Mouse (Mus musculus) liver, embryonic 14.5 days (tissue): ENCODE measurements around the gene Mrps35. TPM values are rescaled to one million over a fixed set of nuclear protein-coding genes. Genes with fewer than 3 reads are reported as not detected.

Experiments used
- ATAC-seq: fragments of 200-750 bp; cut with Nextera tagmentation; 2 replicates; pipeline ENCODE4 v1.8.0; 2017; ENCODE audit warnings: moderate number of reproducible peaks, mild to moderate bottlenecking, moderate library complexity; ENCODE audit not compliant: insufficient read depth
- DNase-seq, 3 experiments: peaks; one replicate each; pipeline ENCODE4 v3.0.0-alpha.2; 2012 to 2013; ENCODE audit warnings: low read depth in 3 of 3, low spot score in 3 of 3
- H3K27ac ChIP-seq: fragments of 300-500 bp; sonication (generic); 2 replicates; pipeline ENCODE4 v1.5.1; 2014; ENCODE audit warnings: moderate library complexity, mild to moderate bottlenecking, control low read depth, inconsistent platforms
- H3K27me3 ChIP-seq: fragments of 300-500 bp; sonication (generic); 2 replicates; pipeline ENCODE4 v1.6.1; 2014; ENCODE audit warnings: mild to moderate bottlenecking, low read length, moderate library complexity; ENCODE audit not compliant: control insufficient read depth, insufficient read depth
- H3K36me3 ChIP-seq: fragments of 300-500 bp; sonication (generic); replicated peaks from 2 replicates; pipeline ENCODE4 v1.6.1; 2014; ENCODE audit warnings: low read depth; ENCODE audit not compliant: control insufficient read depth, insufficient read depth
- H3K4me1 ChIP-seq, 2 experiments: fragments of 200-500 bp in 1 of 2; fragments of 300-500 bp in 1 of 2; sonication (generic) in 1 of 2; replicated peaks; 2 replicates each; pipeline ENCODE4 v1.6.1; 2012 to 2014; ENCODE audit warnings: antibody characterized with exemption in 1 of 2, inconsistent platforms in 1 of 2, low read length in 1 of 2; ENCODE audit not compliant: control insufficient read depth in 2 of 2, insufficient read depth in 2 of 2
- H3K4me2 ChIP-seq: fragments of 300-500 bp; sonication (generic); 2 replicates; pipeline ENCODE4 v1.6.1; 2014; ENCODE audit warnings: low read depth, mild to moderate bottlenecking, control low read depth, moderate library complexity
- H3K4me3 ChIP-seq, 2 experiments: fragments of 200-500 bp in 1 of 2; fragments of 300-500 bp in 1 of 2; sonication (generic) in 1 of 2; 2 replicates each; pipeline ENCODE4 v1.5.1; 2012 to 2014; ENCODE audit warnings: low read depth in 2 of 2, low read length in 2 of 2, mild to moderate bottlenecking in 2 of 2, control low read depth in 1 of 2, inconsistent platforms in 1 of 2, moderate library complexity in 1 of 2; ENCODE audit not compliant: insufficient read depth in 1 of 2
- H3K9ac ChIP-seq: fragments of 300-500 bp; sonication (generic); replicated peaks from 2 replicates; pipeline ENCODE4 v1.6.1; 2014; ENCODE audit warnings: mild to moderate bottlenecking, control low read depth, moderate library complexity
- H3K9me3 ChIP-seq: fragments of 300-500 bp; sonication (generic); 2 replicates; pipeline ENCODE4 v1.6.1; 2016; ENCODE audit warnings: low read length, mixed read lengths; ENCODE audit not compliant: control insufficient read depth
- CTCF ChIP-seq: IDR thresholded peaks from 2 replicates; pipeline ENCODE4 v1.5.1; 2016; ENCODE audit warnings: antibody characterized with exemption, low read depth, control low read depth
- EP300 ChIP-seq: IDR thresholded peaks from 2 replicates; pipeline ENCODE4 v1.6.1; 2016; ENCODE audit warnings: antibody characterized with exemption, low read depth
- WGBS: fragments of 180-500 bp; shearing (Covaris S2); extraction: QIAGEN DNeasy Blood & Tissue Kit; methylation state at CpG from one replicate; pipeline ENCODE4 v1.1.7; 2014; ENCODE audit not compliant: insufficient replicate concordance; 5-methylcytosine and 5-hydroxymethylcytosine counted together
- polyA plus RNA-seq, 2 experiments: library from polyadenylated mRNA; depleted of rRNA in 1 of 2; stranded (reverse) in 1 of 2; unstranded in 1 of 2; fragments of >200 nt; fragmentation: Nextera tagmentation in 1 of 2; extraction: Ambion mirVana in 1 of 2; gene quantifications; 2 replicates each; pipeline versions ENCODE4 v1.2.1 to v1.2.3; 2012 to 2014

Mrps35 gene
- polyA plus RNA-seq (2012; rRNA removed) (3.9 and 20.1 TPM in 2 replicates), polyA plus RNA-seq (2014; fragmentation: Nextera tagmentation; extraction: Ambion mirVana) (60.9 and 61.4 TPM in 2 replicates)

GRCm38 (mm10) chr6:147042291-147043290 lies at the start of gene Mrps35:
Gene Mrps35 (plus strand): TSS chr6:147042764.
- peak; percentile 98 for ATAC-seq
- peak; percentile 72 to 79 (median 79) for DNase-seq

GRCm38 (mm10) chr6:146994236-146994635 lies 48.3 kb upstream of the Mrps35 start:
- no peak for ATAC-seq
- H3K9me3 ChIP-seq, result no peaks in the 10 kb centered on the region
- H3K4me1 ChIP-seq, result no peaks in the 10 kb centered on the region
- no peak overlapping the region for H3K4me3 ChIP-seq
- H3K9ac ChIP-seq, result no peak overlapping the region
- WGBS, result 28% methylated on average over 5 of the region's 5 CpGs
- no peaks in the 10 kb centered on the region for H3K27me3 ChIP-seq
- H3K36me3 ChIP-seq, result no peaks in the 10 kb centered on the region
- H3K4me2 ChIP-seq, result no peak overlapping the region
- peak in 2 of 3 experiments; percentile 23 to 27 for DNase-seq
- no peak overlapping the region for H3K27ac ChIP-seq
- TF ChIP-seq EP300 (no peak), CTCF (peak; percentile 52)

More at GRCm38 (mm10) chr6:147042291-147043290, at the start of gene Mrps35:
- Histone ChIP-seq H3K9ac (peak within 1 kb of the TSS; percentile 91), H3K4me2 (peak within 1 kb of the TSS; percentile 90), H3K27ac (no peak within 1 kb of the TSS; the same call in 1 of the 2 replicates), H3K4me3 (peak within 1 kb of the TSS; percentile 75 to 96), H3K4me1 (peaks cover 9 to 10% of the 10 kb centered on the region in 2 experiments), H3K9me3 (no peaks in the 10 kb centered on the region), H3K36me3 (no peaks in the 10 kb centered on the region; the same call in 1 of the 2 replicates), H3K27me3 (no peaks in the 10 kb centered on the region)
- whole genome bisulfite sequencing, result 3% methylated on average over 65 of the region's 66 CpGs
- no peak for TF ChIP-seq EP300
- TF ChIP-seq CTCF, result 0 out of 2 replicates have a peak, but pooled peaks have one; percentile 23

GRCm38 (mm10) chr6:146995391-146995790 lies 47.2 kb upstream of the Mrps35 start:
- no peak for DNase-seq

GRCm38 (mm10) chr6:146995878-146996277 lies 46.7 kb upstream of the Mrps35 start:
- WGBS, result 66% methylated on average over 6 of the region's 6 CpGs
- H3K27me3 ChIP-seq, result no peaks in the 10 kb centered on the region
- no peak overlapping the region for H3K27ac ChIP-seq
- no peaks in the 10 kb centered on the region for H3K4me1 ChIP-seq
- TF ChIP-seq EP300, result no peak
- TF ChIP-seq CTCF, result no peak
- H3K4me2 ChIP-seq, result no peak overlapping the region
- H3K36me3 ChIP-seq, result no peaks in the 10 kb centered on the region
- H3K9ac ChIP-seq, result no peak overlapping the region
- no peak overlapping the region for H3K4me3 ChIP-seq
- DNase-seq (no peak), ATAC-seq (no peak)
- H3K9me3 ChIP-seq, result no peaks in the 10 kb centered on the region

More at GRCm38 (mm10) chr6:146995391-146995790, 47.2 kb upstream of the Mrps35 start:
- no peak overlapping the region for H3K9ac ChIP-seq
- H3K4me3 ChIP-seq, result no peak overlapping the region
- no peak for ATAC-seq
- no peak overlapping the region for H3K27ac ChIP-seq
- H3K9me3 ChIP-seq, result no peaks in the 10 kb centered on the region
- no peak for TF ChIP-seq EP300
- TF ChIP-seq CTCF, result no peak
- no peak overlapping the region for H3K4me2 ChIP-seq
- no peaks in the 10 kb centered on the region for H3K36me3 ChIP-seq
- WGBS, result 70% methylated on average over 2 of the region's 2 CpGs
- H3K4me1 ChIP-seq, result no peaks in the 10 kb centered on the region
- no peaks in the 10 kb centered on the region for H3K27me3 ChIP-seq

GRCm38 (mm10) chr6:146997006-146997405 lies 45.6 kb upstream of the Mrps35 start:
- no peaks in the 10 kb centered on the region for H3K4me1 ChIP-seq
- no peaks in the 10 kb centered on the region for H3K27me3 ChIP-seq
- no peak overlapping the region for H3K4me3 ChIP-seq
- TF ChIP-seq EP300 (no peak), CTCF (no peak)
- no peak for ATAC-seq
- DNase-seq, result no peak
- no peaks in the 10 kb centered on the region for H3K36me3 ChIP-seq
- H3K4me2 ChIP-seq, result no peak overlapping the region
- no peak overlapping the region for H3K27ac ChIP-seq
- no peaks in the 10 kb centered on the region for H3K9me3 ChIP-seq
- H3K9ac ChIP-seq, result no peak overlapping the region
- WGBS, result 64% methylated on average over 6 of the region's 6 CpGs
